Mouse (Mus musculus) hindbrain, embryonic 13.5 days (tissue): ENCODE measurements around the gene Atp10a. TPM values are rescaled to one million over a fixed set of nuclear protein-coding genes. Genes with fewer than 3 reads are reported as not detected.

Experiments used
- ATAC-seq: fragments of 200-750 bp; cut with Nextera tagmentation; 2 replicates; pipeline ENCODE4 v1.8.0; 2017; ENCODE audit warnings: moderate TSS enrichment; ENCODE audit not compliant: low FRiP score
- H3K27ac ChIP-seq: fragments of 300-500 bp; sonication (generic); 2 replicates; pipeline ENCODE4 v1.5.1; 2015; ENCODE audit warnings: inconsistent platforms, mild to moderate bottlenecking, moderate library complexity
- H3K27me3 ChIP-seq: fragments of 300-500 bp; sonication (generic); 2 replicates; pipeline ENCODE4 v1.6.1; 2015; ENCODE audit warnings: mild to moderate bottlenecking, inconsistent platforms
- H3K36me3 ChIP-seq: fragments of 300-500 bp; sonication (generic); 2 replicates; pipeline ENCODE4 v1.6.1; 2015; ENCODE audit warnings: mild to moderate bottlenecking, inconsistent platforms
- H3K4me1 ChIP-seq: fragments of 300-500 bp; sonication (generic); replicated peaks from 2 replicates; pipeline ENCODE4 v1.6.1; 2015; ENCODE audit warnings: inconsistent platforms
- H3K4me2 ChIP-seq: fragments of 300-500 bp; sonication (generic); 2 replicates; pipeline ENCODE4 v1.6.1; 2015; ENCODE audit warnings: inconsistent platforms, mild to moderate bottlenecking, moderate library complexity
- H3K4me3 ChIP-seq: fragments of 300-500 bp; sonication (generic); 2 replicates; pipeline ENCODE4 v1.5.1; 2015; ENCODE audit warnings: mild to moderate bottlenecking, inconsistent platforms
- H3K9ac ChIP-seq: fragments of 300-500 bp; sonication (generic); 2 replicates; pipeline ENCODE4 v1.6.1; 2015; ENCODE audit warnings: mild to moderate bottlenecking, inconsistent platforms
- H3K9me3 ChIP-seq: fragments of 300-500 bp; sonication (generic); 2 replicates; pipeline ENCODE4 v1.6.1; 2016; ENCODE audit warnings: inconsistent platforms
- WGBS: fragments of 180-500 bp; shearing (Covaris S2); methylation state at CpG from one replicate; pipeline ENCODE4 v1.1.7; 2015; 5-methylcytosine and 5-hydroxymethylcytosine counted together
- polyA plus RNA-seq: library from polyadenylated mRNA; unstranded; fragments of >200 nt; fragmentation: Nextera tagmentation; extraction: Ambion mirVana; gene quantifications from 2 replicates; pipeline ENCODE4 v1.2.1, GENCODE M21; 2015

The Atp10a gene
- polyA plus RNA-seq, 1 experiment from 2014 or later = 0.84 TPM

DNA sequence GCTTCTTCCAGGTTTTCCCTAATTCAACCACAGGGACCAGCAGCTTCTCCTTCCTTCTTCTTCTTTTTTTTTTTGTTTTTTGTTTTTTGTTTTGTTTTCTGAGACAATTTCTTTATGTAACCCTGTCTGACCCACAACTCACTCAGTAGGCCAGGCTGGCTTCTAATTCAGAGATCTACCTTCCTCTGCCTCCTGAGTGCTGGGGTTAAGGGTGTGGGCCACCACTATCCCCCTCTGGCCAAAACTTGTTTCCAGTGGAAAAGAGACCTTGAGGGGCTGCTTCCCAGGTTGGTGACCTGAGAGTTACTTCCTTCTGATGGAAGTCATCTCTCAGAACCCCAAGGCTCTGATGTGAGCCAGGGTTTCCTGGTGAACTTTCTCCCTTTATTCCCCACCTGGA, 4.1 kb downstream of the Atp10a start:
- H3K4me2 ChIP-seq = no peak overlapping the region
- H3K27me3 ChIP-seq = peaks cover 17% of the 10 kb centered on the region
- no peak overlapping the region for H3K9ac ChIP-seq
- no peaks in the 10 kb centered on the region for H3K36me3 ChIP-seq
- ATAC-seq = no peak
- H3K9me3 ChIP-seq = no peaks in the 10 kb centered on the region
- no peak overlapping the region for H3K4me3 ChIP-seq
- no peak overlapping the region for H3K27ac ChIP-seq
- peaks cover 5% of the 10 kb centered on the region for H3K4me1 ChIP-seq

DNA sequence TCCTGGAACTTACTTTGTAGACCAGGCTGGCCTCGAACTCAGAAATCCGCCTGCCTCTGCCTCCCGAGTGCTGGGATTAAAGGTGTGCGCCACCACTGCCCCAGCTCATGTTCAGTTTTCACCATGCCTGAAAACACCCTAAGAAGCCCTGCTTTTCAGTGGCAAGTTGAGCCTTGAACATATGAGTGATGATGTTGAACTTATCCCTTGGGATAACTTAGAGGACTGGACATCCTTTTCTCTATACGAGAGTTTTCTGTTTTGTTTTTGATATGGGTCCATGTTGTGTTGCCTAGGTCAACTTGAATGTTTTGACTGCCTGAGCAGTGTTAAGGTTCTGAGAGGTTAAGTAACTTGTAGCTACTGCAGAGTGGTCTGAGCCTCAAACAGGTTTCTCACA, 4.7 kb downstream of the Atp10a start:
- ATAC-seq = no peak
- Histone ChIP-seq H3K36me3 (no peaks in the 10 kb centered on the region), H3K9me3 (no peaks in the 10 kb centered on the region), H3K27ac (no peak overlapping the region), H3K9ac (no peak overlapping the region), H3K27me3 (peaks cover 17% of the 10 kb centered on the region), H3K4me1 (peaks cover 5% of the 10 kb centered on the region), H3K4me3 (no peak overlapping the region), H3K4me2 (no peak overlapping the region)
- 92% methylated on average over 5 of the region's 5 CpGs for WGBS

DNA sequence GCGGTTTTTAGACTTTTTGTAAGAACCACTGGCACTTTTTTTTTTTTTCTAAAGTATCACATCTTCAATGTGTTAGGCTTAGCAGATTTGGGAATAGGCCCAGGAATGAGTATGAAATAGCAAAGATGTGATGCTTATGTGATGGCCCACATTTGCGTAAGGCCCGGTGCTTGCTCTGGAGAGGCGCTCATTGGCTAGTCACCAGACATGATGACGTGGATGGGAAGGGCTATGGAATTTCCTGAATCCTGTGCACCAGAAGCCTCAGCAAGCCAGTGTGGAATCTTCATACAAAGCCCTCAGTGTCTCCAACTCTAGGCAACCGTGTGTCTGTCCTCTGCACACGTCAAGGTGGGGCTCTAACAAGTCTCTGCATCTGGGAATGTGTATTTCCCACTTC, 5.1 kb downstream of the Atp10a start:
- Histone ChIP-seq H3K4me1 (peaks cover 5% of the 10 kb centered on the region), H3K9me3 (no peaks in the 10 kb centered on the region), H3K27me3 (peaks cover 17% of the 10 kb centered on the region), H3K36me3 (no peaks in the 10 kb centered on the region), H3K9ac (no peak overlapping the region), H3K27ac (no peak overlapping the region), H3K4me2 (no peak overlapping the region), H3K4me3 (no peak overlapping the region)
- WGBS = 94% methylated on average over 7 of the region's 7 CpGs
- no peak for ATAC-seq

DNA sequence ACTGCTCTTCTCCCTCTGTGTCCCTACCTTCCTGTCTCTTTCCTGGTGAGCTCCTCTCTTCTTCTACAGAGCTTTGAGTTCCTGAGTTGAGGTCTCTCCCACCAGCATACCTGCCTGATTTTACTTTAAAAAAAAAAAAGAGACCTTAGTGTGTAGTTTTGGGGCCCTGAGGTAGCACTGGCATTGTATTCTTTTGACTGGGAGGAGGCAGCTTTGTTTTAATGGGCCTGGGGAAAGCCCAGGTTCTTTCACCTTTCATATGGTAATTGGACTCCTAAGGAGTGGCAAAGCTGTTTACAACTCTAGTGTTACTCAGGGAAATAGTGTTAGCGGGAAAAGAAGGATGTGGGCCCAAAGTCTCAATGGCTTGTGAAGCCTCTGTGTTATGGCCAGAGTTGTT, 12.7 kb downstream of the Atp10a start:
- 26% methylated on average over 1 of the region's 1 CpGs for WGBS
- no peak for ATAC-seq
- no peaks in the 10 kb centered on the region for H3K9me3 ChIP-seq
- H3K9ac ChIP-seq = no peak overlapping the region
- no peak overlapping the region for H3K4me2 ChIP-seq
- H3K4me1 ChIP-seq = no peaks in the 10 kb centered on the region
- H3K27ac ChIP-seq = no peak overlapping the region
- no peaks in the 10 kb centered on the region for H3K36me3 ChIP-seq
- no peaks in the 10 kb centered on the region for H3K27me3 ChIP-seq
- no peak overlapping the region for H3K4me3 ChIP-seq

DNA sequence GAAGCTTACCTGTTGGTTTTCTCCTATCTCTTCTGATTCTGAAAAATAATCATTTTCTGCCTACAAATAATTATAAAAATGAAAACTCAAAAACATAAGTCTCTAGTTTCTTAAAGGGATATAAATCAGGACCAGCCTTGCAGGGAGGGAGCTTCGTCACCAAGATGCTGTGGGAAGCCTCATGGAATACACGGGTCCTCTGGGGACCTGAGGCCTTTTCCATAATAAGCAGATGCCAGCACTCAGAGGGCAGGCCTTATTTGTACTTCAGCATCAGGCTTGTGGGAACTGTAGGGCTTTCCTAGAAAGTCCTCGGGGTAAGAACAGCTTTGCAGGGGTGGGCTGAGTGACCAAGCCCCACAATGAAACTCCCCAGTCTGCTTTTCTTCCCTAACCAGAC, 20.1 kb downstream of the Atp10a start:
- Histone ChIP-seq H3K4me1 (peaks cover 8% of the 10 kb centered on the region), H3K27ac (no peak overlapping the region), H3K36me3 (no peaks in the 10 kb centered on the region), H3K4me3 (no peak overlapping the region), H3K9me3 (no peaks in the 10 kb centered on the region), H3K27me3 (no peaks in the 10 kb centered on the region), H3K9ac (no peak overlapping the region), H3K4me2 (no peak overlapping the region)
- WGBS = 39% methylated on average over 3 of the region's 3 CpGs
- no peak for ATAC-seq

DNA sequence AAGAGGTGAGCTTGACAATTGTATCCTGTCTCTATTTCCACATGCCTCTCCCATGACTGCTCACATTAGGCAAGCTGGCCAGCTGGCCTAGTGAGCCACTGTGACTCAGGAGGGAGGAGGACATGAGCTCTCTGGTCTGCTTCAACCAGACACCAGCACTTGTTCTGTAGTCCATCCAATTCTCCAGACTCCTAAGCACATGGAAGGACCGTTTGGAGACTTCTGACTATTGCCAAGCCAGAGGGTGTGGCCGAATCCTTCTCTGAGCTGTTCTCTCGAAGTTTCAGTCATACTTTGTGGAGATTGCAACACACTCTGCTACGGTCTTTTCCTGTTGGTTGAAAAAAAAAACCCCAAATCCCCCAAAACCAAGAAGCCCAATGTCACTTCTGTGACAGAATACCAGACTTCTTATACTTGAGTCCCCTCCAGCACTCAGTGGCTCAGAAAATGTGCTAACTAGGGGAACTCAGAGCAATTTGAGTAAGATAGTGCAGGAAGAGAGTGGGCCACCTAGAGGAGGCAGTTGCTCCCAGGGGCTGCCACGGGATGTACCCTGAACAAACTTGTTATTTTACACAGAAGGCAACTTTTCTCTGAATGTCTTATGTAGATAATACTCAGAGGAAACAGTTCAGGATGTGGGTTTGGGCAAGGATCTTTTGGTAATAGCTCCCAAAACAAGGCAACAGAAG, 21.3 kb downstream of the Atp10a start:
- no peaks in the 10 kb centered on the region for H3K27me3 ChIP-seq
- H3K27ac ChIP-seq = no peak overlapping the region
- no peaks in the 10 kb centered on the region for H3K9me3 ChIP-seq
- H3K9ac ChIP-seq = no peak overlapping the region
- peaks cover 8% of the 10 kb centered on the region for H3K4me1 ChIP-seq
- 73% methylated on average over 5 of the region's 5 CpGs for WGBS
- no peak overlapping the region for H3K4me2 ChIP-seq
- ATAC-seq = no peak
- no peaks in the 10 kb centered on the region for H3K36me3 ChIP-seq
- H3K4me3 ChIP-seq = no peak overlapping the region

DNA sequence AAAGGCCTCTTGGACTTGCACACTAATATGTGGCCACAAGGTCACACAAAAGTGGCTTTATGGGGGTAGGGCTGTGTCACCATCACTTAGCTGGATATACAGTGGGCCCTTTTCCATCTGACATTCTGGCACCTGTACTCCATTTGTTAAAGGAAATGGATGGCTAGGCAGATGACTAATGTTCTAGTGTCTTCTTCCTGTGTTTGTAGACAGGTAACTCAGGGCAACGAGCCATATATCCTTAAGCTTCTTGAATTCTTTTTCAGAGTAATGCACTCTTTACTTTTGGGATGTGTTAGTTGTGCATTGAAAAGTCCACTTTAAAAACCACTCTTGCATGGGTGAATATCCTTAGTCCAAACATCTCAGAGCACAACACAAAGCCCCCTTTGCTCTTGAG, 30.0 kb downstream of the Atp10a start:
- Histone ChIP-seq H3K4me1 (peaks cover 7% of the 10 kb centered on the region), H3K4me2 (no peak overlapping the region), H3K9ac (no peak overlapping the region), H3K27me3 (no peaks in the 10 kb centered on the region), H3K4me3 (no peak overlapping the region), H3K27ac (no peak overlapping the region), H3K36me3 (no peaks in the 10 kb centered on the region), H3K9me3 (no peaks in the 10 kb centered on the region)
- ATAC-seq = no peak
- 89% methylated on average over 1 of the region's 1 CpGs for WGBS

DNA sequence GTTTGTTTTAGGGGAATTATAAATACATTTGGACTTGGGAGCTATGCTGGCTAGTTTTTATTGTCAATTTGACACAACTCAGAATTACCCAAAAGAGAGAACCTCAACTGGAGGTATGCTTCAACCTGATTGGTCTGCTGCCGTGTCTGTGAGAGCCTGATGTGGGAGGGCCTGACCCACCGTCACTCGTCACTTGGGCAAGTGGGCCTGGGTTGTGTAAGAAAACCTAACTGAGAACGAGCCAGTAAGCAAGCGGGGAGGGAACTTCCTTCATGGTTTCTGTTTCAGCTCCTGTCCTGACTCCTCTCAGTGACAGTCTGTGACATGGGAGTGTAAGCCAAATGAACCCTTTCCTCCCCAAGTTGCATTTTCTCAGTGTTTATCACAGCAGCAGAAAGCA, 30.6 kb downstream of the Atp10a start:
- Histone ChIP-seq H3K4me2 (no peak overlapping the region), H3K4me3 (no peak overlapping the region), H3K36me3 (no peaks in the 10 kb centered on the region), H3K9ac (no peak overlapping the region), H3K27ac (no peak overlapping the region), H3K9me3 (no peaks in the 10 kb centered on the region), H3K4me1 (peaks cover 7% of the 10 kb centered on the region), H3K27me3 (no peaks in the 10 kb centered on the region)
- 83% methylated on average over 5 of the region's 5 CpGs for WGBS
- ATAC-seq = no peak

DNA sequence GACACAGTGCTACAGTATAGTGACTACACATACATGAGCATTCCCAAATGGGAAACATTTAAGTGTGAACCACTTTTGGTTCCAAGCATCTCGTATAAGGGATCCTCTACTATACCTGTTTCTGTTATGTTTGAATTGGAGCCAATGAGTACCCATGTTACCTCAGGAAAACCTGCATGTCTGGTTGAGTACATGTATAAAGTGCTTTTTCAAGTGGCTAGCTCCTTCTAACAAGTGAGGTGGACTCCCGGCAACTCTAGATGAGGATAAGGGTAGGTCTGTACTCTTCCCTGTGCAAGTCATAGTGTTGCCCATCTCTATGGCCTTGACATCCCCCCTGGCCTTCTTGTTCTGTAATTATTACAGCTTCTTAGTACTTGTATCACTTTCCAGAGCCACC, 31.0 kb downstream of the Atp10a start:
- 99% methylated on average over 2 of the region's 2 CpGs for WGBS
- Histone ChIP-seq H3K27ac (no peak overlapping the region), H3K9me3 (no peaks in the 10 kb centered on the region), H3K4me3 (no peak overlapping the region), H3K9ac (no peak overlapping the region), H3K4me2 (no peak overlapping the region), H3K4me1 (peaks cover 7% of the 10 kb centered on the region), H3K36me3 (no peaks in the 10 kb centered on the region), H3K27me3 (no peaks in the 10 kb centered on the region)
- ATAC-seq = no peak

DNA sequence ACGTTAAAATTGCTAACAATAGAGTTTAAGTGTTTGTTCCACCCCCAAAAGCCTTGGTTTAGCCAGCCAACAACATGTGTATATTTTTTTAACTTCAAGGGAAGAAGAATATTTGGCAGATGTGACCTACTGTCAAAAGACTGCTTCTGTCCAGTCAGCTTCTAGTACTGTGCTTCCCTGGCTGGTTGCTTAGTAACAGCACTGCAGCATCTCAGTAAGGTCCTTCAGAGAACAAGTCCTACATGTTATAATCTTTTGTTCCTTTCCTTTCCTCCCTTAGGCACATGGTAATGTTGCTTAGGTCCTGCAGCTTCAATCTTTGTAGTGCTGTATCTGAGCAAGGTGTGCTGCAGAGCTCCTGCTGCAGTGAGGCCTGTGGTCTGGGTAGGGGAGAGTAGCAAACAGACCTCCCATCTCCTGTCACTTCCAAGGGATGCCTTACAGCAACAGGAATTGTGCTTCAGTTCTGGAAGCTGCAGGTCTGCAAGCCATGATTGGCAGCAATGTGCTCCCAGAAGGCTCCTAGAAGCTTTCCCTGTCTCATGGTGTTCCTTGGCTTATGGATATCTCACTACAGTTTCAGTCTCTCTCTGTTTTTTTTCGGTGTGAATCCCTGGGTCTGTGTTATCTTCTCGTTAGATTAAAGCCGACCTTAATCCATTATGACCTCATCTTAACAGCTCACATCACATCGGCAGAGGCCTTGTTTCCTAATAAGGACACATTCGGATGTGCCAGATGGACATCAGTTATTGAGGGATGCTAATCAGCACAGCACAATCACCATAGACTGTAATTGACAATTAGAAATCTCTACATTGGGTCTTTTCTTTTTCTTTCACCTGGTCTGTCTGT, 34.3 kb downstream of the Atp10a start:
- WGBS = 83% methylated on average over 6 of the region's 6 CpGs
- no peak overlapping the region for H3K9ac ChIP-seq
- H3K4me3 ChIP-seq = no peak overlapping the region
- no peak for ATAC-seq
- H3K9me3 ChIP-seq = no peaks in the 10 kb centered on the region
- H3K27ac ChIP-seq = 0 out of 2 replicates have a peak overlapping the region, but pooled peaks have one; percentile 31
- no peaks in the 10 kb centered on the region for H3K27me3 ChIP-seq
- no peaks in the 10 kb centered on the region for H3K36me3 ChIP-seq
- no peak overlapping the region for H3K4me2 ChIP-seq
- peaks cover 10% of the 10 kb centered on the region for H3K4me1 ChIP-seq

DNA sequence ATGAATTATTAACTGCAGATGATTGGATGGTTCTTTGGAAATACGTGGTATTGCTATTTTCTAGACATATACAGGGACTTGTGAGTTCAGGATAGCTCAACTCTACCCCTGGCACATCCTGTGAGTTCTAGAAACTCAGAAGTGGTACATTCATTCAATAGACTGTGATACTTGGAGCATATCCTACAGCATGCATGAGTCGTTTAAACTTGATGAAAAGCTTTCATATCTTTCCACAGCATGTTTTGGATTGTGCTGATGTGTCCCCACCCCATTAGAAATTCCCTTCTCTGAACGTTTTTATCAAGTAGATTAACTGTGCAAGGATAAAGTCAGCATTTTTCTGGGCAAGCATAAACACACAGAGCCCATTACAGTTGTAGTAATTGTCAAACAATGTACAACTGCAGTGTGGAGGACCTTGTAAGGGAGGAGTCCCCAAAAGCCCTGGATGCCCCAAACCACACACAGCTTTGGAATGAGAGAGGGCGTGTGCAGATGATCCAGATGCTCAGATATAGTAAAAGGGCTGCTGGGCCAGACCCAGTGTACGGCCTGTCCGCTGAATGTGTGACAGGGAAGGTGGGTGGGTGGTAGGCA, 35.1 kb downstream of the Atp10a start:
- H3K36me3 ChIP-seq = no peaks in the 10 kb centered on the region
- no peak for ATAC-seq
- 84% methylated on average over 6 of the region's 6 CpGs for WGBS
- no peaks in the 10 kb centered on the region for H3K27me3 ChIP-seq
- no peaks in the 10 kb centered on the region for H3K9me3 ChIP-seq
- H3K4me3 ChIP-seq = no peak overlapping the region
- H3K9ac ChIP-seq = no peak overlapping the region
- no peak overlapping the region for H3K4me2 ChIP-seq
- no peak overlapping the region for H3K27ac ChIP-seq
- peaks cover 10% of the 10 kb centered on the region for H3K4me1 ChIP-seq

DNA sequence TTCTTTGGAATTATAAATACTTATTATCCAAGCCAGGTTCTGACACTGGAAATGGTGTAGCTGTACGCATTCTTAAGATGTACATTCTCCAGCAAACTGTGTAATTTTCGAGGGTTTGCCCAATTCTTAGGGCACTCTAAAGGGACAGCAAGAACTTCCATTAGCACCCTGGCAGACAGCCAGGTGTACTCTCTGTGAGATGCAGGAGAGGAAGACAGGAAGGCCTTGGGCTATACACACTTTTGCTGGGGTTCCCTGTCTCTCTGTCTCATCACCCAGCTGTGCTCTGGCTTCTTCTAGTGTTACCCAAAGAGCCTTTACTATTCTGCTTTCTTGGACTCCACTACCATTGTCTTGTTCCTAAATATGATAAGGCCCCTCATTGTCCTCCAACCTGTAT, 36.7 kb downstream of the Atp10a start:
- 84% methylated on average over 2 of the region's 2 CpGs for WGBS
- no peak overlapping the region for H3K27ac ChIP-seq

More for the DNA sequence above, 36.7 kb downstream of the Atp10a start:
- Histone ChIP-seq H3K4me2 (no peak overlapping the region), H3K27me3 (no peaks in the 10 kb centered on the region), H3K36me3 (no peaks in the 10 kb centered on the region), H3K4me1 (peaks cover 10% of the 10 kb centered on the region), H3K9me3 (no peaks in the 10 kb centered on the region), H3K9ac (no peak overlapping the region), H3K4me3 (no peak overlapping the region)
- ATAC-seq = no peak
